Mouse (Mus musculus) thymus, adult 2 months (tissue): ENCODE data around the gene Megf9.

Experiments used
- CTCF ChIP-seq: fragments of 200-500 bp; IDR thresholded peaks from 2 replicates; pipeline ENCODE4 v1.5.1; 2012; ENCODE audit warnings: mild to moderate bottlenecking, control low read depth, low read length, moderate library complexity, borderline replicate concordance; ENCODE audit not compliant: control insufficient read depth, poor library complexity, insufficient read depth; ENCODE audit errors: extremely low read depth
- POLR2A ChIP-seq: fragments of 200-500 bp; IDR thresholded peaks from 2 replicates; pipeline ENCODE4 v1.6.1; 2012; ENCODE audit warnings: mild to moderate bottlenecking, low read length, control low read depth, moderate library complexity; ENCODE audit not compliant: control insufficient read depth, poor library complexity, insufficient read depth; ENCODE audit errors: extremely low read depth

- TF ChIP-seq CTCF (no peak), POLR2A (no peak)
Observed at GRCm38 (mm10) chr4:70496978-70497377, 37.8 kb downstream of the Megf9 start.
